Mouse (Mus musculus) liver, embryonic 12.5 days (tissue): ENCODE data around the gene Ppp1r10. TPM values are rescaled to one million over a fixed set of nuclear protein-coding genes. Genes with fewer than 3 reads are reported as not detected.

Experiments
- ATAC-seq: fragments of 200-750 bp; cut with Nextera tagmentation; 2 replicates; pipeline ENCODE4 v1.8.0; 2017; ENCODE audit warnings: moderate number of reproducible peaks, mild to moderate bottlenecking, moderate library complexity
- H3K27ac ChIP-seq: fragments of 300-500 bp; sonication (generic); 2 replicates; pipeline ENCODE4 v1.5.1; 2016; ENCODE audit warnings: mild to moderate bottlenecking
- H3K27me3 ChIP-seq: fragments of 300-500 bp; sonication (generic); replicated peaks from 2 replicates; pipeline ENCODE4 v1.6.1; 2016; ENCODE audit warnings: mild to moderate bottlenecking, moderate library complexity
- H3K36me3 ChIP-seq: fragments of 300-500 bp; sonication (generic); 2 replicates; pipeline ENCODE4 v1.6.1; 2016; ENCODE audit warnings: mild to moderate bottlenecking, moderate library complexity
- H3K4me1 ChIP-seq: fragments of 300-500 bp; sonication (generic); 2 replicates; pipeline ENCODE4 v1.6.1; 2016
- H3K4me2 ChIP-seq: fragments of 300-500 bp; sonication (generic); 2 replicates; pipeline ENCODE4 v1.6.1; 2016; ENCODE audit warnings: mild to moderate bottlenecking, moderate library complexity
- H3K4me3 ChIP-seq: fragments of 300-500 bp; sonication (generic); 2 replicates; pipeline ENCODE4 v1.5.1; 2016; ENCODE audit warnings: mild to moderate bottlenecking, moderate library complexity
- H3K9ac ChIP-seq: fragments of 300-500 bp; sonication (generic); 2 replicates; pipeline ENCODE4 v1.6.1; 2016; ENCODE audit warnings: mild to moderate bottlenecking, moderate library complexity
- H3K9me3 ChIP-seq: fragments of 300-500 bp; sonication (generic); replicated peaks from 2 replicates; pipeline ENCODE4 v1.6.1; 2016; ENCODE audit warnings: mild to moderate bottlenecking, moderate library complexity
- WGBS: fragments of 180-500 bp; shearing (Covaris S2); methylation state at CpG from one replicate; pipeline ENCODE4 v1.1.7; 2016; ENCODE audit not compliant: insufficient replicate concordance; 5-methylcytosine and 5-hydroxymethylcytosine counted together
- polyA plus RNA-seq: library from polyadenylated mRNA; unstranded; fragments of >200 nt; fragmentation: Nextera tagmentation; extraction: Ambion mirVana; gene quantifications from 2 replicates; pipeline ENCODE4 v1.2.1, GENCODE M21; 2016

The Ppp1r10 gene
- polyA plus RNA-seq, 1 experiment from 2014 or later, result 29.0 TPM

DNA sequence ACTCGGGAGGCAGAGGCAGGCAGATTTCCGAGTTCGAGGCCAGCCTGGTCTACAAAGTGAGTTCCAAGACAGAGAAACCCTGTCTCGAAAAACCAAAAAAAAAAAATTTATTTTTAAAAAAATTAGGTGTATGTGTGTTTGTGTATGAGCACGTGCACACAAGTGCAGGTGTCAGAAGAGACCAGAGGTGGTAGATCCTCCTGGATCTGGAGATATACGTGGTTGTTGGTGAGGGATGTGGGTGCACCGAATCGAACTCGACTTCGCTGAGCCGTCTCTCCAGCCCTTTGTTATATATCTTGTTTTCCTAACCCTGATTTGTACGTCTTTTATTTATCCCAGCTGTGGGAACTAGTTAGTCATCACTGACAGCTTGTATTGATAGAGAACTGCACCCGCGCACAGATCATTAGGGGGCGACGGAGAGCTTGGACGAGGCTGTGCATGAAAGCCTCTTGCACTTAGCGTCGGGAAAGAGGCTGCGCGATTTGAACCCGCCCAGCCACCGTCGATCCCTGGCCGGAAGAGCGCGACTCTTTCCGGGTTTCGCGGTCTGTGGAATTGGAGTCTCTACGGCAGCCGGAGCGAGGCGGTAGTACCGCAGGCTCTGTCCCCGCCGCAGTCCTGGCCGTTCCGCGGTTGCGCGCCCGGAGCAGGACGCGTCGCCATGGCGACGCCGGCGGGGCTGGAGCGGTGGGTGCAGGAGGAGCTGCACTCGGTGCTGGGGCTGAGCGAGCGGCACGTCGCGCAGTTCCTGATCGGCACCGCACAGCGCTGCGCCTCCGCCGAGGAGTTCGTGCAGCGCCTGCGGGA is 36.8 kb upstream of the Ppp1r10 start, which contains the start of gene Dhx16:
Dhx16 (plus strand) TSS at position 575 of the 813 bp plus-strand sequence.
- no peaks in the 10 kb centered on the region for H3K27me3 ChIP-seq
- no peaks in the 10 kb centered on the region for H3K9me3 ChIP-seq
- H3K27ac ChIP-seq, result peak within 1 kb of the TSS; percentile 79
- H3K4me1 ChIP-seq, result peaks cover 22% of the 10 kb centered on the region
- 6% methylated on average over 66 of the region's 66 CpGs for WGBS
- H3K9ac ChIP-seq, result peak within 1 kb of the TSS; percentile 91
- peak within 1 kb of the TSS; percentile 88 for H3K4me2 ChIP-seq
- ATAC-seq, result peak; percentile 90
- peak within 1 kb of the TSS; percentile 97 for H3K4me3 ChIP-seq
- H3K36me3 ChIP-seq, result peaks cover 44% of the 10 kb centered on the region

GRCm38 (mm10) chr17:35882924-35883323 is 33.3 kb upstream of the Ppp1r10 start:
- Histone ChIP-seq H3K9me3 (no peaks in the 10 kb centered on the region), H3K4me3 (no peak overlapping the region)

GRCm38 (mm10) chr17:35883777-35884176 is 32.5 kb upstream of the Ppp1r10 start:
- H3K36me3 ChIP-seq, result peaks cover 78% of the 10 kb centered on the region
- no peak for ATAC-seq
- no peaks in the 10 kb centered on the region for H3K27me3 ChIP-seq
- no peak overlapping the region for H3K27ac ChIP-seq
- WGBS, result 91% methylated on average over 14 of the region's 14 CpGs
- no peak overlapping the region for H3K4me3 ChIP-seq
- peaks cover 18% of the 10 kb centered on the region for H3K4me1 ChIP-seq
- no peak overlapping the region for H3K4me2 ChIP-seq
- no peaks in the 10 kb centered on the region for H3K9me3 ChIP-seq
- no peak overlapping the region for H3K9ac ChIP-seq

More at GRCm38 (mm10) chr17:35882924-35883323, 33.3 kb upstream of the Ppp1r10 start:
- ATAC-seq, result no peak
- Histone ChIP-seq H3K36me3 (peaks cover 70% of the 10 kb centered on the region), H3K9ac (no peak overlapping the region), H3K4me2 (no peak overlapping the region), H3K27ac (no peak overlapping the region), H3K27me3 (no peaks in the 10 kb centered on the region), H3K4me1 (peaks cover 18% of the 10 kb centered on the region)
- 91% methylated on average over 17 of the region's 17 CpGs for WGBS

DNA sequence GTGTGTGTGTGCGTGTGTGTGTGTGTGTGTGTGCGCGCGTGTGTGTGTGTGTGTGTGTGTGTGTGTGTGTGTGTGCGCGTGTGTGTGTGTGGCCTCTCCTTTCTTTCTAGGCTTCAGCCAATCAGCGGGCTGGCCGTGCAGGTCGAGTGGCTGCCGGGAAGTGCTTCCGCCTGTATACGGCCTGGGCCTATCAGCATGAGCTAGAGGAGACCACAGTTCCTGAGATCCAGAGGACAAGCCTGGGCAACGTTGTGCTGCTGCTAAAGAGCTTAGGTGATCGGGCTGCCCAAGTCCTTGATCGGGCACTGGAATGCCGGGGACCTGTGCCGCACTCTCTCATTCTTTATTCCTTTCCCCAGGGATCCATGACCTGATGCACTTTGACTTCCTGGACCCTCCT is 28.5 kb upstream of the Ppp1r10 start:
- Histone ChIP-seq H3K36me3 (peaks cover 99% of the 10 kb centered on the region), H3K4me3 (no peak overlapping the region), H3K4me1 (no peaks in the 10 kb centered on the region), H3K9me3 (no peaks in the 10 kb centered on the region), H3K27ac (no peak overlapping the region), H3K27me3 (no peaks in the 10 kb centered on the region), H3K9ac (no peak overlapping the region), H3K4me2 (no peak overlapping the region)
- 89% methylated on average over 12 of the region's 17 CpGs for WGBS
- no peak for ATAC-seq

GRCm38 (mm10) chr17:35896781-35897643 is 19.2 kb upstream of the Ppp1r10 start, which contains the start of gene 2310061I04Rik:
Gene 2310061I04Rik (minus strand): TSS chr17:35897431.
- ATAC-seq, result peak; percentile 90
- Histone ChIP-seq H3K4me1 (peaks cover 48% of the 10 kb centered on the region), H3K36me3 (peaks cover 47% of the 10 kb centered on the region), H3K27ac (peak within 1 kb of the TSS; percentile 89), H3K4me2 (peak within 1 kb of the TSS; percentile 100), H3K9ac (peak within 1 kb of the TSS; percentile 97), H3K27me3 (no peaks in the 10 kb centered on the region), H3K9me3 (no peaks in the 10 kb centered on the region), H3K4me3 (peak within 1 kb of the TSS; percentile 99)
- WGBS, result under 1% methylated on average over 86 of the region's 86 CpGs

- H3K36me3 ChIP-seq, result peaks cover 39% of the 10 kb centered on the region
Measured at GRCm38 (mm10) chr17:35897644-35898573, 18.3 kb upstream of the Ppp1r10 start.

DNA sequence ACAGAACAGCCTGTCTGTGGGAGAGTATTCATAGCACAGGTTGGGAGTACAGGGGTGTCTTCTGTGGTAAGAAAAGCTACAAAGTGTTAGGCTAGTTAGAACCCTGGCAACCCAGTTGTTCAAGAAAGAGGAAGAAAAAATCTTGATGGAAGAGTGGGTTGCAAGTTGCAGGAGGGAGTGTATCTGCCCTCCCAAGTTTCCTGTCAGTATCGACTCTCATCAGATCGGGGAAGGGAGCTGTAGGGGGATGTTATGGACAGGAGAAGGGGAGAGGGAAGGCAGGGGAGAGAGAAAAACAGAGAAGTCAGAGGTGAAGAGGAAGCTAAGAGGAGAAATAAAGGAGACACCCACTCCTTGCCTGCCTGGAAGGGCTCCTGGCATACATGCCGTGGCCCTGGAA is 15.6 kb upstream of the Ppp1r10 start:
- Histone ChIP-seq H3K27ac (no peak overlapping the region; the same call in 1 of the 2 replicates), H3K4me3 (no peak overlapping the region), H3K4me1 (peaks cover 52% of the 10 kb centered on the region), H3K9ac (no peak overlapping the region; the same call in 1 of the 2 replicates), H3K36me3 (peaks cover 36% of the 10 kb centered on the region), H3K4me2 (no peak overlapping the region), H3K27me3 (no peaks in the 10 kb centered on the region), H3K9me3 (no peaks in the 10 kb centered on the region)
- 36% methylated on average over 3 of the region's 3 CpGs for WGBS
- no peak for ATAC-seq

More at GRCm38 (mm10) chr17:35897644-35898573, 18.3 kb upstream of the Ppp1r10 start:
- Histone ChIP-seq H3K4me2 (peak overlapping the region; percentile 100), H3K9me3 (no peaks in the 10 kb centered on the region), H3K9ac (peak overlapping the region; percentile 97), H3K4me1 (peaks cover 48% of the 10 kb centered on the region), H3K27ac (peak overlapping the region; percentile 89), H3K4me3 (peak overlapping the region; percentile 99), H3K27me3 (no peaks in the 10 kb centered on the region)
- peak; percentile 66 for ATAC-seq
- WGBS, result 32% methylated on average over 23 of the region's 23 CpGs

DNA sequence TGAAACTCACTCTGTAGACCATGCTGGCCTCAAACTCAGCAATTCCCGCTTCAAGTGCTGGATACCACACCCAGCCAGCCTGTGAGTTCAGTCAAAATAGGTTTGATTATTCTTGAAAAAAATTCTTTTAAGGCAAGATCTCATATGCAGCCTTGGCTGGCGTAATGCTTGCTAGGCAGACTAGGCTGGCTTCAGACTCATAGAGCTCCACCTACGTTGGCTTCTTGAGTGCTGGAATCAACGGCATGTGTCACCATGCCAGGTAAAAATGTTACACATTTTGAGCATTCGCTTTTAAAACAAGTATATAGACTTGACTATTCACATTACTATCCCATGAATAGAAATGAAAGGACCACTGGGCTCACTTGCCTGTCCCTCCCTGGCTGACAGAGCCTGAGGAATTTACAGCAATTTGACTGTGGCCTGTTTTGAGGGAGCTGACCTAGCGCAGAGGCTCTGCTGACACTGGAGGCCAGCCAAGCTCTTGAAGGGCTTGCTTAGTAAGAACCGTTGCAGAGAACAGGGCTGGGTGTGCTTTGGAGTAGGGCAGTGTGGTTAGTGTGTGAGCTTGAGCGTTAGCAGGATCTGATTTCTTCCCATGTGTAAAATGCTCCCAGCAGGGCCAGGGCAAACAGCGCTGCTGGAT is 12.8 kb upstream of the Ppp1r10 start:
- no peak overlapping the region for H3K4me2 ChIP-seq
- peaks cover 29% of the 10 kb centered on the region for H3K4me1 ChIP-seq
- ATAC-seq, result no peak
- peak overlapping the region; percentile 1; the same call in 1 of the 2 replicates for H3K27ac ChIP-seq
- H3K9me3 ChIP-seq, result no peaks in the 10 kb centered on the region
- no peak overlapping the region for H3K9ac ChIP-seq
- H3K4me3 ChIP-seq, result no peak overlapping the region
- H3K36me3 ChIP-seq, result peaks cover 52% of the 10 kb centered on the region
- WGBS, result 72% methylated on average over 9 of the region's 9 CpGs
- no peaks in the 10 kb centered on the region for H3K27me3 ChIP-seq

DNA sequence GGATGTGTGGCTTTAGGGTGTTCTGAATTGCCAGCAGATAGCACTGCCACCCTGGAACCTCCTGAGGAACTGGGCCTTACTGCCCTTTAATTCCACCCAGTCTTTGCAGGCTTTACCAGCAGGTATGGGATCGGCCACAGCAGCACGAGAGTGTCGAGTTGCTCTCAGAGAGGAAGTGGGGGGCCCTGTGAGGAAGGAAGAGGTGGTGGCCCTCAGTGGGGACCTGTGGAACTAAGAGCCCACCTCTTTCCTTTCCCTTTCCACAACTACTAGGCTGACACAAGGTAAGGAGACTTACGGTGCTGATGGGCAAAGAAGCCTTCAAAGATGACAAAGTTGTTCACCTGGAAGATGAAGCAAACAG is 12.3 kb upstream of the Ppp1r10 start:
- no peaks in the 10 kb centered on the region for H3K9me3 ChIP-seq
- H3K4me2 ChIP-seq, result no peak overlapping the region
- H3K27ac ChIP-seq, result peak overlapping the region; percentile 1; the same call in 1 of the 2 replicates
- H3K4me3 ChIP-seq, result no peak overlapping the region
- no peak for ATAC-seq
- WGBS, result 48% methylated on average over 4 of the region's 4 CpGs
- peaks cover 31% of the 10 kb centered on the region for H3K4me1 ChIP-seq
- H3K36me3 ChIP-seq, result peaks cover 53% of the 10 kb centered on the region
- H3K9ac ChIP-seq, result no peak overlapping the region
- no peaks in the 10 kb centered on the region for H3K27me3 ChIP-seq

GRCm38 (mm10) chr17:35905587-35905986 is 10.6 kb upstream of the Ppp1r10 start:
- 89% methylated on average over 1 of the region's 1 CpGs for WGBS
- H3K4me1 ChIP-seq, result peaks cover 32% of the 10 kb centered on the region
- H3K9ac ChIP-seq, result no peak overlapping the region
- no peak overlapping the region for H3K4me3 ChIP-seq
- H3K27ac ChIP-seq, result no peak overlapping the region
- no peaks in the 10 kb centered on the region for H3K9me3 ChIP-seq
- H3K36me3 ChIP-seq, result peaks cover 53% of the 10 kb centered on the region
- H3K27me3 ChIP-seq, result no peaks in the 10 kb centered on the region
- ATAC-seq, result no peak
- H3K4me2 ChIP-seq, result no peak overlapping the region

DNA sequence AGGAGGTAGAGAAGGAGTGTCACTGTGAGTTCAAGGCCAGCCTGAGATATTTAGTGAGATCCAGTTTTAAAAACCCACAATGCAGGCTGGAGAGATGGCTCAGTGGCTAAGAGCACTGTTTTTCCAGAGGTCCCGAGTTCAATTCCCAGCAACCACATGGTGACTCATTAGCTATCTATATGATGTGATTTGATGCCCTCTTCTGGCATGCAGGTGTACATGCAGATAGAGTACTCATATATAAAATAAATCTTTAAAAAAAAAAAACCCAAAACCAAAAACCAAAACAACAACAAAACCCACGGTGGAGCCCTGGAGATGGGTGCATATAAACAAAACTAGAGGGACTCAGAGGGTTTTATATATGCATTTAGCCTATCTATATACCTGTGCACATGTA is 8.6 kb upstream of the Ppp1r10 start:
- H3K4me3 ChIP-seq, result no peak overlapping the region
- 63% methylated on average over 2 of the region's 2 CpGs for WGBS
- H3K36me3 ChIP-seq, result peaks cover 65% of the 10 kb centered on the region

More for the DNA sequence above, 8.6 kb upstream of the Ppp1r10 start:
- H3K27ac ChIP-seq, result no peak overlapping the region
- H3K9me3 ChIP-seq, result no peaks in the 10 kb centered on the region
- no peak overlapping the region for H3K9ac ChIP-seq
- no peak overlapping the region for H3K4me2 ChIP-seq
- ATAC-seq, result no peak
- peaks cover 39% of the 10 kb centered on the region for H3K4me1 ChIP-seq
- H3K27me3 ChIP-seq, result no peaks in the 10 kb centered on the region
